Mouse (Mus musculus) stomach, embryonic 16.5 days (tissue): ENCODE measurements around the gene Aipl1. TPM values are rescaled to one million over a fixed set of nuclear protein-coding genes. Genes with fewer than 3 reads are reported as not detected.

Experiments
- ATAC-seq: fragments of 200-750 bp; cut with Nextera tagmentation; 2 replicates; pipeline ENCODE4 v1.8.0; 2017; ENCODE audit warnings: moderate number of reproducible peaks, moderate TSS enrichment; ENCODE audit not compliant: insufficient read depth, low FRiP score
- H3K27ac ChIP-seq: fragments of 300-500 bp; sonication (generic); 2 replicates; pipeline ENCODE4 v1.5.1; 2014; ENCODE audit warnings: low read length
- H3K27me3 ChIP-seq: fragments of 300-500 bp; sonication (generic); 2 replicates; pipeline ENCODE4 v1.6.1; 2014; ENCODE audit warnings: low read length, control low read depth, mixed read lengths; ENCODE audit not compliant: control insufficient read depth, insufficient read depth
- H3K36me3 ChIP-seq: fragments of 300-500 bp; sonication (generic); 2 replicates; pipeline ENCODE4 v1.6.1; 2014; ENCODE audit warnings: low read length; ENCODE audit not compliant: control insufficient read depth, insufficient read depth
- H3K4me1 ChIP-seq: fragments of 300-500 bp; sonication (generic); 2 replicates; pipeline ENCODE4 v1.6.1; 2014; ENCODE audit warnings: low read length, control low read depth, mixed read lengths; ENCODE audit not compliant: control insufficient read depth, insufficient read depth
- H3K4me2 ChIP-seq: fragments of 300-500 bp; sonication (generic); 2 replicates; pipeline ENCODE4 v1.6.1; 2014; ENCODE audit warnings: low read depth, low read length, mixed read lengths
- H3K4me3 ChIP-seq: fragments of 300-500 bp; sonication (generic); replicated peaks from 2 replicates; pipeline ENCODE4 v1.5.1; 2014; ENCODE audit warnings: mild to moderate bottlenecking, low read length
- H3K9ac ChIP-seq: fragments of 300-500 bp; sonication (generic); 2 replicates; pipeline ENCODE4 v1.6.1; 2014; ENCODE audit warnings: low read length
- H3K9me3 ChIP-seq: fragments of 300-500 bp; sonication (generic); replicated peaks from 2 replicates; pipeline ENCODE4 v1.6.1; 2016; ENCODE audit warnings: low read length, control low read depth; ENCODE audit not compliant: control insufficient read depth
- WGBS: fragments of 180-500 bp; shearing (Covaris S2); extraction: QIAGEN DNeasy Blood & Tissue Kit; methylation state at CpG from one replicate; pipeline ENCODE4 v1.1.7; 2014; 5-methylcytosine and 5-hydroxymethylcytosine counted together
- polyA plus RNA-seq: library from polyadenylated mRNA; unstranded; fragments of >200 nt; fragmentation: Nextera tagmentation; extraction: Ambion mirVana; gene quantifications from 2 replicates; pipeline ENCODE4 v1.2.1, GENCODE M21; 2015

Gene Aipl1
- polyA plus RNA-seq, 1 experiment from 2014 or later = 0.22 TPM

DNA sequence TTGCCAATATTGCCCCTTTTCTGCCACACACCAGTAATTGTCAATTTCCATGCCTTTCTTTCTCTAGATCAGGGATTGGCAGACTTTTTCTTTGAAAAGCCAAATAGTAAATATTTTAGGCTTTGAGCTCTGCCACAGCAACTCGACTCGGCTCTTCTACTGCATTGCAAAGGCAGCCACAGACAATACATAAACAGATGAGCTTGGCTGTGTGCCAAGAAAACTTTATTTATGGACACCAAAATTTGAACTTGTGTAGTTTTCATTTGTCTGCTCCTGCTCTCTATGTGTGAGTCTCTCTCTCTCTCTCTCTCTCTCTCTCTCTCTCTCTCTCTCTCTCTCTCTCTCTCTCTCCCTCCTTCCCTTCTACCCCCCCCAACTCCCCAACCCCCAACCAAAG, 17.9 kb upstream of the Aipl1 start:
- Histone ChIP-seq H3K9ac (no peak overlapping the region), H3K4me3 (no peak overlapping the region), H3K9me3 (no peaks in the 10 kb centered on the region), H3K27me3 (peaks cover 10% of the 10 kb centered on the region), H3K4me1 (peaks cover 12% of the 10 kb centered on the region), H3K36me3 (no peaks in the 10 kb centered on the region), H3K27ac (no peak overlapping the region), H3K4me2 (no peak overlapping the region)
- no peak for ATAC-seq
- WGBS = 20% methylated on average over 2 of the region's 2 CpGs

DNA sequence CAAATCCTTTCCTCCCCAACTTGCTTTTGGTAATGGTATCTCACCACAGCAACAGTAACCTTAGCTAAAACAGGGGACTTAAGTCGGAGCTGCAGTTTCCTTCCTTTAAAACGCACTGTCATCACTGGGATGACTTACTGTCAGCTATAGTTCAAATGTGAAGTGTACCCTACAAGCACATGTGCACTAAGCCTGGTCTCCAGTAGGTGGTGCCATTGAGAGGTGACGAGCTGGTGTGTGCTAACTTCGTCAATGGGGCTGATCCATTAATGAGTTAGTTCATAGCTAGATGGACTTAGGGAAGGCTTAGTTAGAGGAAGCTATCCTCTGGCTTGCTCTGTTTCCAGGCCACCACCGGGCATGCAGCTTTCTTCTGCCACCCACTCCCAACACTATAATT, 15.3 kb upstream of the Aipl1 start:
- no peak overlapping the region for H3K9ac ChIP-seq
- H3K27me3 ChIP-seq = peaks cover 10% of the 10 kb centered on the region
- 16% methylated on average over 5 of the region's 5 CpGs for WGBS
- no peaks in the 10 kb centered on the region for H3K9me3 ChIP-seq
- peaks cover 12% of the 10 kb centered on the region for H3K4me1 ChIP-seq
- no peak overlapping the region for H3K4me2 ChIP-seq
- ATAC-seq = no peak
- no peak overlapping the region for H3K4me3 ChIP-seq
- H3K27ac ChIP-seq = no peak overlapping the region
- no peaks in the 10 kb centered on the region for H3K36me3 ChIP-seq

DNA sequence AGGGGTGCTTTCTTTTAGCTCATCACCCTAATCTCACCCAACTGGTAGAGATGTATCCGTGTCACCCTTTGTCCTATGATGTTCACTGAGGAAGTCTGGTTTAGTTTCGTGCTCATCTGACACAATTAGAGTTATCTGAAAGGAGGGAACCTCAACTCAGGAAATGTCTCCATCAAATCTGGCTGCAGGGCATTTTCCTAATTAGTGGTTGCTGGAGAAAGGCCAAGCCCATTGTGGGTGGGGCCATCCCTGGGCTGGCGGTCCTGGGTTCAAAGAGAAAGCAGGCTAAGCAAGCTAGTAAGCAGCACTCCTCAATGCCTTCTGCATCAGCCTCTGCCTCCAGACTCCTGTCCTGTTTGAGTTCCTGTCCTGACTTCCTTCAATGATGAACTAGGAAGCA, 14.9 kb upstream of the Aipl1 start:
- no peak overlapping the region for H3K9ac ChIP-seq
- H3K4me1 ChIP-seq = peaks cover 12% of the 10 kb centered on the region
- no peaks in the 10 kb centered on the region for H3K9me3 ChIP-seq
- 72% methylated on average over 3 of the region's 3 CpGs for WGBS
- H3K4me3 ChIP-seq = no peak overlapping the region
- H3K27ac ChIP-seq = no peak overlapping the region
- no peak for ATAC-seq
- no peaks in the 10 kb centered on the region for H3K36me3 ChIP-seq
- peaks cover 10% of the 10 kb centered on the region for H3K27me3 ChIP-seq
- no peak overlapping the region for H3K4me2 ChIP-seq

DNA sequence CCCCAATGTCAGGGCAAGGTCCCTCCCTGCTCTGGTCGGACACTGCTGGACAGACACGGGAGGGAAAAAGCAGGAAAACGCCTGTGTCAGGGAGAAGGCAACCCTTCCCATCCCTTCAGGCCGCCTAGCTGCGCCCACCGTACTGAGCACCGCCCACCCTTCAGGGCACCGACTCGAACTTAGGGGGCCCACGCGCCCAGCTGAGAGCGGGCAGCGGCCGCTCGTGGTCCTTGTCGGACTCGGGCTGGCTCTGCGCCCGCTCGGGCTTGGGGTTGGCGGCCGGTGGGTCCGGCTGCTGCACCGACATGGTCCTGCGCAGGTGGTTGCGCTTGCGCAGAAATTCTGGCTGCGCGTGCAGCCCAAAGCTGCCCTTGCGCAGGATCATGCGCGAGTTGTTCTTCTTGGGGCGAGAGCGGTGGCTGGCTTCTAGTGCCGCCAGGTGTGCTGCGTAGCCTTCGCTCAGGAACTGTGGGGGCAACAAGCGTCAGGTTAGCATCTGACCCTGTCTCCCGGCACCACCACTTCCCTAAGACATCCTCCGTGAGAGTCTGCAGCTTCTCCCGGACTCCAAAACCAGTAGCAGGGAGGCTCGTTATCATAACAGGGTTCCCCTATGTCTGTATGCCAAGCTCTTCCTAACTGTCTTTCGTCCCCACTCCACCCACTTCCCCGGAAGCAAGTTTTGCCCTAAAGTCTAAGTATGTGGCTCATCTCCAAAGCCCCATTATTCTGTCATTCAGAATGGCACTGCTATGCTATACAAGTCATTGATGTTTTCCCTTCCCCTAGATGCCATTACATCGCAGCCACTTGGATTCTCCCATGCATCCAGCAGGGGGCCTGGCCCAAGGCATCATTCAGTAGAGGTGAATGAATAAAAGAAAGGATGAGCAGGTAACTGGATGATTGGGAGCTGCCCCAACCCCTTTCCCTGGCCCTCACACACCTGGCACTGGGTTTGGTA, 13.9 kb upstream of the Aipl1 start:
- 3% methylated on average over 45 of the region's 45 CpGs for WGBS
- peak; percentile 30; the same call in 1 of the 2 replicates for ATAC-seq
- peaks cover 10% of the 10 kb centered on the region for H3K27me3 ChIP-seq

DNA sequence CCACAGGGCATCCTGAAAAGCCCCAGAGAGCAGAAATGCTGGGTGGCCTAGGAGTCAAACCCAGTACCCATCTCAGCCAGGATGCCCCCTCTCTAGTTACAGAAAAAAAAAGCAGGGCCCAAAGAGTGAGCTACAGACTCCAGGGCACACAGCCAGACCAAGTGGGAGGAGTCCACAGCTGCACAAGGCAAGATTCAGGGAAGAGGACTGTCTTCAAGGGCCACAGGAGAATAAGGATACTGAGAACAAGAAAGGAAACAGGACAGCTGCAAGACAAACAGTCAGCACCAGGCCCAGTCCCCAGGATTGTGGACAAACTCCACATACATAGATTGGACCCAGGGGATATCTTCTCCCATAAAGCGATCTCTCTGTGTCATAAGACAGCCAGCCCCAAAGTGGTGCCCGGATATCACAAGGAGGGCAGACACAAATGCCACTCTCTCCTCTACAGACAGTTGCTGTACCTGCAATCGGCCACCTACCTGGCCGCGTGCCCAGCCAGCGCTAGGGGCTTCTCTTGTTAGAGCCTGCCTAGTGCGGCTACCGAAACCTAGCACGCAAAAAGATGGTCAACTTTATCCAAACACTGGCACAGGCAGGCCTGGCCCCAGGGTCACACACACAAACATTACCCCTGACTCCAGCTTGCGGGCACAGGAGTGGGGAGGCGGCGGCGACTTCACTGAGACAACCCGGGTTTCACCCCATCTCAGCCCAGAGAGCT, 13.0 kb upstream of the Aipl1 start:
- peak overlapping the region; percentile 74 for H3K9ac ChIP-seq
- H3K9me3 ChIP-seq = no peaks in the 10 kb centered on the region
- peak overlapping the region; percentile 55 for H3K4me3 ChIP-seq
- no peak overlapping the region for H3K27ac ChIP-seq
- ATAC-seq = 0 out of 2 replicates have a peak, but pooled peaks have one; percentile 12
- H3K4me2 ChIP-seq = peak overlapping the region; percentile 96
- no peaks in the 10 kb centered on the region for H3K36me3 ChIP-seq
- peaks cover 10% of the 10 kb centered on the region for H3K27me3 ChIP-seq
- WGBS = 20% methylated on average over 14 of the region's 14 CpGs
- peaks cover 12% of the 10 kb centered on the region for H3K4me1 ChIP-seq

More for the DNA sequence above, 13.9 kb upstream of the Aipl1 start:
- Histone ChIP-seq H3K9me3 (no peaks in the 10 kb centered on the region), H3K27ac (no peak overlapping the region), H3K36me3 (no peaks in the 10 kb centered on the region), H3K4me1 (peaks cover 12% of the 10 kb centered on the region), H3K4me2 (peak overlapping the region; percentile 96), H3K4me3 (peak overlapping the region; percentile 55), H3K9ac (peak overlapping the region; percentile 74)

DNA sequence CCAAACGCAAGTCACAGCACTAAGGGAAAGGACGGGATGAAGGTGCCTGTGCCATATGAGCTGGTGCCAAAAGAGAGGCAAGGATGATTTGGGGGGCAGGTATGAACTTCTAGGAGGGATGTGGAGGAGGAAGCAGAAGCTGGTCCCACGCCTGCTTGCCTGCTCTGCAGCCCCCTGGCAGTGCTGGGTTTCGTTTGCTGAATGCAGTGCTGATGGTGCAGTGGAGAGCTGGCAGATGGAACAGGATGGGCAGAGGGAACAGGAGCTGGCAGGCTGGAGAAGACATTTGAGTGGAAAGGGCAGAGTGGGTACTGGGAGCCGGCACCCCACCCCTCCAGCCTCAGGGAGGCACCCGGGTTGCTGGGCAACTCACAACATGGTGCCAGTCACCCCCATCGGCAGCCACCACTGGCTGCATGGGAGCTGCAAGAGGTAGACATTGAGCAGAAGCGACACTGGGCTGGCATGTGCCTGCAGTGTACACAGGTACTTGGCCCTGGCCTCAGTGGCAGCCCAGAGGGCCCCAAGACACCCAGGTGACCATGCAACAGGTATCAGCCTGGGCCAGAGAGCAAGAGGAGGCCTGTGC, 12.0 kb upstream of the Aipl1 start:
- Histone ChIP-seq H3K27me3 (peaks cover 10% of the 10 kb centered on the region), H3K9ac (no peak overlapping the region), H3K4me3 (no peak overlapping the region), H3K9me3 (no peaks in the 10 kb centered on the region), H3K4me1 (peaks cover 12% of the 10 kb centered on the region), H3K27ac (no peak overlapping the region), H3K36me3 (0 out of 2 replicates have a peak, but pooled peaks cover 2% of the 10 kb centered on the region), H3K4me2 (no peak overlapping the region)
- WGBS = 70% methylated on average over 8 of the region's 8 CpGs
- ATAC-seq = no peak

DNA sequence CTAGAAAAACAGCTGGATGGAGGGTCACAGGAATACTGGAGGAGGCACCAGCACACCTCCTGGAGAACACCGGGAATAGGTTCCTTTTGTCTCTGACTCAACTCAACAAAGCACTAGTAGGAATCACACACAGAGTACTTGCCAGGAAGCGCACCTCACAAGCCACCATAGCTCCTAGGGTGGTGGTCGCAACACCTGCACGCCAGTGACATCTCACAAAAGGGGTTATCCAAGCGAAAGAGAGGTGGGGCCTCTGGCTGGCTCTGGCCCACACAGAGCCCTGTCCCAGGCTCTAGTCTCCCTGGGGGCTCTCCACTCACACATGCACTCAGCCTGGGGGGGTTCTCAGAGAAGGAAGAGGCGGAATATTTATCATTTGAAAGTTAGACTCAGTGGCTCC, 11.4 kb upstream of the Aipl1 start:
- Histone ChIP-seq H3K27ac (no peak overlapping the region), H3K27me3 (peaks cover 6% of the 10 kb centered on the region), H3K36me3 (0 out of 2 replicates have a peak, but pooled peaks cover 2% of the 10 kb centered on the region), H3K4me2 (no peak overlapping the region), H3K9me3 (no peaks in the 10 kb centered on the region), H3K4me3 (no peak overlapping the region), H3K4me1 (peaks cover 16% of the 10 kb centered on the region), H3K9ac (no peak overlapping the region)
- ATAC-seq = no peak
- 72% methylated on average over 6 of the region's 6 CpGs for WGBS

DNA sequence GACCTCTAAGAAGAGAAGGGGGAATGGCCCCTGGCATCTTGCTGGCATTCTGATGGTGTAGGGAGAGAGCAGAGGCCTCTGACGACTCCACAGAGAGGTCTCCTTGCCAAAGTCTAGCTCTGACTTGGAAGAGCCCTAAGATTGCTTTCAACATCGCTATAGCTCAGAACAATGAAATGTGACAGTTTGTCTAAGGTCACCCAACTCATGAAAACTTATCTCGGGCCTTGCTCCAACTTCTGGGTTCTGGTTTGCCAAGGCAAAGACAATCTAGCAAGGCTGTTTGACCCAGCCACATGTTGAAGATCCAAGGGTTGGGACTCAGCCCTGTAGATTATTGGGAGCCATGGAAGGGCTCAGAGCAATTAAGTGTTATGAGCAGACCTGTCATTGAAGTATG, 6.9 kb upstream of the Aipl1 start:
- WGBS = 82% methylated on average over 3 of the region's 3 CpGs
- no peak for ATAC-seq
- H3K4me3 ChIP-seq = no peak overlapping the region
- peaks cover 16% of the 10 kb centered on the region for H3K4me1 ChIP-seq
- H3K9me3 ChIP-seq = no peaks in the 10 kb centered on the region
- 0 out of 2 replicates have a peak, but pooled peaks cover 2% of the 10 kb centered on the region for H3K36me3 ChIP-seq
- H3K4me2 ChIP-seq = no peak overlapping the region
- no peaks in the 10 kb centered on the region for H3K27me3 ChIP-seq
- H3K9ac ChIP-seq = no peak overlapping the region
- H3K27ac ChIP-seq = no peak overlapping the region
